Mouse (Mus musculus) cerebellum, adult 11 months (tissue): ENCODE data around the gene Phlpp1.
"Not testable (repeated sequence)": the region's sequence is repeated elsewhere in the genome, so short reads cannot be mapped to it uniquely, and the experiment has no call there.

Source experiments
- DNase-seq: peaks from one replicate; pipeline ENCODE4 v3.0.0; 2022

The Phlpp1 gene

GRCm38 (mm10) chr1:106257176-106257575 is 85.6 kb downstream of the Phlpp1 start:
- no peak for DNase-seq

GRCm38 (mm10) chr1:106268028-106268799 is 96.7 kb downstream of the Phlpp1 start:
- DNase-seq: no peak

- DNase-seq: no peak
These were observed 97.8 kb downstream of the Phlpp1 start for GRCm38 (mm10) chr1:106269337-106269736.

- DNase-seq: no peak
These were observed 101.4 kb downstream of the Phlpp1 start for GRCm38 (mm10) chr1:106272916-106273315.

GRCm38 (mm10) chr1:106273801-106274200 is 102.2 kb downstream of the Phlpp1 start:
- DNase-seq: no peak

- DNase-seq: no peak
These were observed 103.0 kb downstream of the Phlpp1 start for GRCm38 (mm10) chr1:106274561-106275001.

- no peak for DNase-seq
These were observed 103.6 kb downstream of the Phlpp1 start for GRCm38 (mm10) chr1:106275142-106275541.

GRCm38 (mm10) chr1:106275731-106276130 is 104.2 kb downstream of the Phlpp1 start:
- no peak for DNase-seq

GRCm38 (mm10) chr1:106276824-106277223 is 105.3 kb downstream of the Phlpp1 start:
- no peak for DNase-seq

- no peak for DNase-seq
These were observed 105.7 kb downstream of the Phlpp1 start for GRCm38 (mm10) chr1:106277286-106277685.

GRCm38 (mm10) chr1:106278552-106279060 is 107.1 kb downstream of the Phlpp1 start:
- DNase-seq: no peak

GRCm38 (mm10) chr1:106279404-106280123 is 108.0 kb downstream of the Phlpp1 start:
- DNase-seq: no peak

GRCm38 (mm10) chr1:106280171-106280913 is 108.8 kb downstream of the Phlpp1 start:
- no peak for DNase-seq

- DNase-seq: no peak
These were observed 115.3 kb downstream of the Phlpp1 start for GRCm38 (mm10) chr1:106286815-106287214.

GRCm38 (mm10) chr1:106289065-106289464 is 117.5 kb downstream of the Phlpp1 start:
- DNase-seq: no peak

GRCm38 (mm10) chr1:106289580-106289979 is 118.0 kb downstream of the Phlpp1 start:
- DNase-seq: no peak

GRCm38 (mm10) chr1:106309394-106310039 is 138.0 kb downstream of the Phlpp1 start:
- DNase-seq: no peak

GRCm38 (mm10) chr1:106310285-106310684 is 138.7 kb downstream of the Phlpp1 start:
- no peak for DNase-seq

- DNase-seq: not testable (repeated sequence)
These were observed 140.3 kb downstream of the Phlpp1 start for GRCm38 (mm10) chr1:106311830-106312229.

- no peak for DNase-seq
These were observed 142.9 kb downstream of the Phlpp1 start for GRCm38 (mm10) chr1:106314476-106314875.

- no peak for DNase-seq
These were observed 145.2 kb downstream of the Phlpp1 start for GRCm38 (mm10) chr1:106316641-106317304.

GRCm38 (mm10) chr1:106318341-106318740 is 146.8 kb downstream of the Phlpp1 start:
- DNase-seq: no peak
